Mouse (Mus musculus): Measurements from ENCODE around the gene Ilf3.

The Ilf3 gene

DNA sequence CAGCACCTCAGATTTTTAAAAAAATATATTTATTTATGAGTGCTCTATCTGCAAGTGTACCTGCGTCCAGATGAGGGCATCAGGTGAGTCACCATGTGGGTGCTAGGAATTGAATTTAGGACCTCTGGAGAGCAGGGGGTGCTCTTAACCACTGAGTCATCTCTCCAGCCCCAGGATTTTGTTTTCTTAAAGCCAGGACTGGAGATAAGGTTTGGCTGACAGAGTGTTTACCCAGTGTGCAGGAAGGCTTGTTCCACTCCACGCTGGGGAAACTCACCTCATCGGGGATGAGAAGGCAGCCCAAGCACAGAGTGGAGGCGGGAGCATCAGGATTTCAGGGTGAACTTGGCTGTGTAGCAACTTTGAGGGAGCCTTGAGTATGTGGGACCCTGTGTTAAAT is 27.3 kb upstream of the Ilf3 start:
- DNase-seq (ENCODE audit: extremely low spot score, low spot score), result no peak

DNA sequence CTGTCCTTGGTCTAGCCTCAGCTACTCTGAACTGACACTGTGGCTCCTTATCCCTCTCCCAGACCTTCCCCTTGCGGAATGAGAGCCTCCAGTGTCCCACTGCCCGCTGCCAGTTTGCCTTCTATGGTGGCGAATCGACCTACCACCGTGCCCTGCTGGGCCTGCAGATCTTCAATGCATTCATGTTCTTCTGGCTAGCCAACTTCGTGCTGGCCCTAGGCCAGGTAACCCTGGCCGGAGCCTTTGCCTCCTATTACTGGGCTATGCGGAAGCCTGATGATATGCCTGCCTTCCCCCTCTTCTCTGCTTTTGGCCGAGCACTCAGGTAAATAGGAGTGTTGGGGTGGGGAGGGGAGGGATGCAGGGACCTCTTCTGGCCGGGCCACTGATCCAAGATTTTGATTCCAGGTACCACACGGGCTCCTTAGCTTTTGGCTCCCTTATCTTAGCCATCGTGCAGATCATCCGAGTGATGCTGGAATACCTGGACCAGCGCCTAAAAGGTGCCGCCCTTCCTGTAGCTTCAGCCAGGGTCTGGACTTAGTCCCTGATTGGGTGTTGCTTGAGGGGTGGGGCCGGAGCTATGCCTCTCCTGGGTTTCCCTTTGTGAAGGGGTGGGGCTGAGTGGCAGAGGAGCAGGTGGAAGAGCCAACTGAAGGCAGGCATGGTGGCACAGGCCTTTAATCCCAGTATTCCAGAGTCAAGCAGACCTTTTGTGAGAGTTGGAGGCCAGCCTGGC is 20.9 kb upstream of the Ilf3 start:
- no peak for DNase-seq (ENCODE audit: extremely low spot score, low spot score)

DNA sequence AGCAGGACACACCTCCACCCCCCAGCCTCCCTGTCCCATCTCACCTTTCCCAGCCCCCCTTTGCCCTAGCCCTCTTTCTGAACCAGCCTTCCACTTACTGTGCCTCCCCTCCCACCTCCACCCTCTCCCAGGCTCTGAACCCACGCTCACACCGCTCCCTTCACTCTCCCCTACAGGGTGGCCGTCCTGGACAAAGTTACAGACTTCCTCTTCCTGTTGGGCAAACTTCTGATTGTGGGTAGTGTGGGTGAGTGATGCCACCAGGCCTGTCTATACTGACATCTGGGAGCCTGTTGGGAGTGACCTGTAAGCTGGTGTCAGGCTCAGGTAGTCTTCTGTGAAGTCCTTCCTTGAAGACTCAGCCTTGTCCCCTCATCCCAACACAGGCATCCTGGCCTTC is 19.5 kb upstream of the Ilf3 start:
- no peak for DNase-seq (ENCODE audit: extremely low spot score, low spot score)

DNA sequence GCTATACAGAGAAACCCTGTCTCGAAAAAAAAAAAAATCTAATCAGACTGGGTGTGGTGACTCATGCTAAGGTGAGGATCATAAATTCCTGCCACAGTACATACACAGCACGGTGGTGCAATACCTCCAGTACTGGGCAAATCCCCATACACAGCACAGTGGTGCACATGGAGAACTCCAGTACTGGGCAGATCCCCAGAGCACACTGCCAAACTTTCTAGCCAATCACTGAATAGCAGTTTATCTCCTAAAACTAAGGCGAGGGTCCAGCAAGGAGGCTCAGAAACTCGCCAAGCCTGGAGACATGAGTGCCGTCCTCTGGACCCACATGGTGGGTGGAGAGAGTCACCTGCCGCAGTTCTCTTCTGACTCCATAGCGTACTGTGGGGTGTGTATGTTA is 16.5 kb upstream of the Ilf3 start:
- no peak for DNase-seq (ENCODE audit: extremely low spot score, low spot score)

DNA sequence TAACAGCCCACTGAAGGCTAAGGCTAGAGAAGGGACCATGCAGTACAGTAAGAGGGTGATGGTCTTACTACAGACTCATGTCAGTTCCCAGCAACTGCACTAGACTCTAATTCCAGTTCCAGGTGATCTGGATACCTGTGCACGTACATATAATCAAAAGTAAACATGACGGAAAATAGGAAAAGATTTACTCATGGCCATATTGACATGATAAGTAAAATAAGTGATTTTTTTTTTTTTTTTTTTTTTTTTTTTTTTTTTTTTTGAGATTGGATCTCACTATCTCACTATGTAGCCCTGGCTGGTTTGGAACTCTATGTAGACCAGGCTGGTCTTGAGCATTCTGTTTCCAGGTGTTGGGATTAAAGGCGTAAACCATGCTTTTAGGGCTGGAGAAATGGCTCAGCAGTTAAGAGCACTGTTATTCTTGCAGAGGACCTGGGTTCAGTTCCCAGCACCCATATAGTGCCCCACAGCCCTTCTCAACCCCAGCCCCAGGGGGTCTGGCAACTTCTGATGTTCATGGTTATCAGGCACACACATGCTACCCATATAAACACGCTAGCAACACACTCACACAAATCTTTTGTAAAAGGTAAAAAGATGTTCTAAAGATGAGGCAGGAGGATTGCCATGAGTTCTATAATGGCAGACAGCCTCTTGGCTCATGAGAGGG is 15.8 kb upstream of the Ilf3 start:
- DNase-seq (ENCODE audit: extremely low spot score, low spot score), result no peak

DNA sequence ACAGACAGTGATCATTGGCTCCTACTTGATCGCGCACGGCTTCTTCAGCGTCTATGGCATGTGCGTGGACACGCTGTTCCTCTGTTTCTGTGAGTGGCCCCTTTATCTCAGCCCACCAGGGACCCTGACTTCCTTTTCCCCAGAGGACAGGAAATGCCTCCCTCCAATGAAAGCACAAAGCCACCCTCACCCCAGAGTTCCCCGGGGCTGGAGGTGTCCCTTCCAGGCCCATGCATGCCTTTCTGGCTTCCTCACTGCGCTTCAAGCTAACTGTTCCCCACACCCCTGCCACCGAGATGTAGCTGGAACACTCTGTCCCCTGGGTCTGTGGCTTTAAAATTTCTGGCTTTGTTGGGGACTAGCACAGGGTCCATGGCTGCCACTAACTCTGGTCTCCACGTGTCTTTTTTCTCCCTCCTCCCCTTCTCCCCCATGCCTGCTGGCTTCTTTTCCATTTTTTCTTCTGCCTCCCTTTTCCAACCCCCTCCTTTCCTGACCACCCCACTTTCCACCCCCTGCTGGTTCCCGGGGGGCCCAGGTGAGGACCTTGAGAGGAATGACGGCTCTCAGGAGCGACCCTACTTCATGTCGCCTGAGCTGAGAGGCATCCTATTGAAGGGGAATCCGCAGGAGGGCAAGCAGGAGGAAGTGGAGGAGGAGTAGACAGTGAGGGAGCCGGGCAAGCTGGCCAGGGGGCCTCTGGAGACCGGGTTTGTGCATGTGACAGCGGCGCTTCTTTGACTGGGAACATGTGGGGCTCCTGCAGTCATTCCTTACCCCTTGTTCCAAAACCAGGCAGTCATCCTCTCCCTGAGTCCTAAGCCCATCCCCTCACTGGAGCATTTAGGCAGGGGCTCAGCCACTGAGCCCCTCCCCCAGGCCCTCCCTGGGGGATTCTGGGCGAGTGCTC is 15.0 kb upstream of the Ilf3 start:
- no peak for DNase-seq (ENCODE audit: extremely low spot score, low spot score)

DNA sequence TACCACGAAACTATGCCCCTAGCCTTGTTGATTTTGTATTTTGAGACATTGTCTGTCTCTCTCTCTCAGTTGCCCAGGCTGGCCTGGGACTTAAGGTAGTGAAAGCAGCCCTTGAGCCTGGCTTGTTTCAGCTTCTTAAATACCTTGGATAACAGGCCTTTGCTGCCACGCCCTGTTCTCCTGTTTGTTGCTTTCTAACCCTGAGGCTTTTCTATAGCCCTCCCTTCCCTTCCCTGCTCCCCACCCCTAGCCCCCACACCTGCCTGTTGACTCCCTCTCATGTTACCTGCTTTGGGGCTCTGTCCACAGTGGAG is 14.3 kb upstream of the Ilf3 start:
- DNase-seq (ENCODE audit: extremely low spot score, low spot score), result no peak

DNA sequence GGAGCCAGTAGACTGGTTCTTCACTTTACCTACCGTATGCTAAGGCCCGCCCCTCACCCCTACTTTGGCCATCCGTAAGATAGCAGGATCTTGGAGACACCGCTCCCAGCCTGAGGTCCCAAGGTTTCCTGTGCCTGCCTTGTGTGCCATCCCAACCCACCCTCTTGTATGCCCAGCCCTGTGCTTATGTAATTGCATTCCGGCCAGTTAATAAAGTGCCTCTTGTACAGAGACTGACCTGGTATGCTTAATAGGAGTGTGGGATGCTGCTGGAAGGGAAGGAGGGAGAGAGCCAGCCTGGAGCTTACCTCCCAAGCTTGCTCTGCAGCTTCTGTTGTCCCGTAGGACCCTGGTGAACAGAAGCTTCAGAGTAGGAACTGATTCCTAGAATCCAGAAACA is 12.9 kb upstream of the Ilf3 start:
- DNase-seq (ENCODE audit: extremely low spot score, low spot score), result no peak

DNA sequence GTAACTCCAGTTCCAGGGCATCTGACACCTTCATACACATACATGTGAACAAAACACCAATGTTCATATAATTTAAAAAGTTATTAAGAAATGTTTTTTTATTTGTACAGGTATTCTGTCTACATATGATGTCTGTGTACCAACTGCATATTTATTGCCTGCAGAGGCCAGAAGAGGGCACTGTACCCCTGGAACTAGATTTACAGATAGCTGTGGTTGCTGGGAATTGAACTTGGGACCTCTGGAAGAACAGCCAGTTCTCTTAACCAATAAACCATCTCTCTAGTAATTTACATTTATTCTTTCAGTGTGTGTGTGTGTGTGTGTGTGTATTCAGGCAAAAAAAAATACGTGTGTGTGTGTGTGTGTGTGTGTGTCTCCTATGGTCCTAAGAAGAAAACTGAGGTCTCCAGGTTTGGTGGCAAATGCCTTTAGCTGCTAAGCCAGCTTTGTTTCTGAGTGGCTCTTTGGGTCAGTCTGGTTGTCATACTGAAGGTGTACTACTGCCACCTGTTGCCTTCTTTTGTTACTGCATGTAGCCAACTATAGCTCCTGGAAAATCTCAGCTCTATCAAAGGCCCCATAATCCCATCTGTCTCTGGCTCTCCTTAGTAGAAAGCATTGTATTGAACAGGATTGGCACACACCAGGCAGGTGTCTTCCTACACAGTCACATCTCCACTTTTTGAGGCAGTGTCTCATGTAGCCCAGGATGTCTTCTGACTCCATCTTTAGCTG is 10.5 kb upstream of the Ilf3 start:
- DNase-seq (ENCODE audit: extremely low spot score, low spot score), result peak; percentile 53

DNA sequence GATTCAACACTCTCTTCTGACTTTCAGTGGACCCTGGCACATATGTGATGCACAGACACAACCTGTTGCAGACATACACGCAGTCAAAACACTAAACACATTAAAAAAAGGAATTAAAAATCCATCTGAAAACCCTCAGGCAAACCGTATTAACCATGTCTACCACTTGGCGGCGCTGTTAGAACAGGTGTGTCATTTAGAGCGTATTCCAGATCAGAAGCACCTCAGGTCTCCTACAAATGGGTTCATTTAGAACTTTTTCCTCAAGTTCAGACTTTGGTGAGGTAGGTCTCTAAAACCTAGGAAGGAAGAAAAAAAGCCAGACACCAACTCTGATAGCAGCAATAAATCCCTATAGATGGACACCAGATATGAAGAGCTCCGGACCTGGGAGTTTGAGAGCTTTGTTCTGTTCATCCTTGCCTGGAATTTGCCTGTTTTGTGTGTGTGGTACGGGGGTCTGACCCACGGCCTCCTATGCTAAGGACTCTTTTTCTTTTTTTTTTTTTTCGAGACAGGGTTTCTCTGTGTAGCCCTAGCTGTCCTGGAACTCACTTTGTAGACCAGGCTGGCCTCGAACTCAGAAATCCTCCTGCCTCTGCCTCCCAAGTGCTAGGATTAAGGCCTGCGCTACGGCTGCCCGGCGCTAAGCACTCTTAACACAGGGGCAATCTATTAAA is 990 bp upstream of the Ilf3 start:
- peak; percentile 51 for DNase-seq (ENCODE audit: extremely low spot score, low spot score)

DNA sequence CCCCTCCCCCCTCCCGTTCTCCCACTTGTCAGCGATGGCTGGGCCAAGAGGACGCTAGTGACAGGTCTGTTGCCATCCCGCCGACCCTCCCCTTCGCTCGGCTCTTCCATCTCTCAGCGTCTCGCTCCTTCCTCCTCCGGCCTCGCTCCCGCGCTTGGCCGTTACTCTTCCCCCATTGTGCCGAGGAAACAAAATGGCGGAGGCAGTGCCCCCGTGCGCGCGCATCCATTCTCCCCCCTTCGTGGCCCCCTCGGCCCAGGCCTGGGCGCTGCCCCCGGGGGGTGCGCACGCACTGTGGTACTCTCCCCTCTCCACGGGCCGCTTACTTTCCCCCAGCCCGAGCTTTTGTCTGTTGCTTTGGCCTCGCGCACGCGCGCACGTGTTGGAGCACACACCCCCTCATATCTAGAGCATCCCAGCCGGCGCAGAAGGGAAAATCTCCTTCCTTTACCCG is 487 bp downstream of the Ilf3 start:
- DNase-seq (ENCODE audit: extremely low spot score, low spot score), result peak; percentile 85

DNA sequence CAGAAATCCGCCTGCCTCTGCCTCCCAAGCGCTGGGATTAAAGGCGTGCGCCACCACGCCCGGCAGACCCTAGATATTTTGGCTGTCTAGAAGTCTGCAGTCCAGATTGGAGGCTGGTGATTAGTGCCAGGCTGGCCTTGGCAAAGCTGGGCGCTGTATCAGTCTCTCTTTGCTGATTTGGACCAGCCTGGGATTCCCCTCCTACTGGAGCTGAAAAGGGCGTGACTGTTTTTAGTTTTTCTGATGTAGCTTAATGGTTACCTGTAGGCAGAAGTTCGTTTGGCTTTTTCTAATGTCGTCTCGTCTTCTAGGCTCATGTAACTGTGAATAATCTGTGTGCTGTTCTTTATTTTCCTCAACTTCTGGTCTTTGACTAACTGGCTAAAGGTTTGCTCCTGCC is 1.4 kb downstream of the Ilf3 start:
- no peak for DNase-seq (ENCODE audit: extremely low spot score, low spot score)

DNA sequence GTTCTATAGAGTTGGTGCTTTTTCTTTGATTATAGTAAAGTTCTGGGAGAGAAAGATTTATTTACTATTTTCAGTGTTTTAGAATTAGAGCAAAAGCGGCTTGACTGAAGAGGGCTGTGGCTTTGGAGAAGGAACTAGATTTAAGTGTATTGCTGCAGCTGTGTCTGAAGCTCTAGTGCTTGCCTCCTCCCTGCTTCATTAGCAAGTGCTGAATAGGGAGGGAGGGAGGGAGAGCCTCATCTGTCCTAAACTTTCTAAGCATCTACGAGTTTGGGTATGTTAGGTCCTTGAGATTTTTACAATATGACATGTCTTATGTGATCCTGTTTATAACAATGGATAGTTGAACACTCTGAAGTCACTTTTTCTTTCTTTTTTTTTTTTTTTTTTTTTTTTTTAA is 3.2 kb downstream of the Ilf3 start:
- no peak for DNase-seq (ENCODE audit: extremely low spot score, low spot score)

DNA sequence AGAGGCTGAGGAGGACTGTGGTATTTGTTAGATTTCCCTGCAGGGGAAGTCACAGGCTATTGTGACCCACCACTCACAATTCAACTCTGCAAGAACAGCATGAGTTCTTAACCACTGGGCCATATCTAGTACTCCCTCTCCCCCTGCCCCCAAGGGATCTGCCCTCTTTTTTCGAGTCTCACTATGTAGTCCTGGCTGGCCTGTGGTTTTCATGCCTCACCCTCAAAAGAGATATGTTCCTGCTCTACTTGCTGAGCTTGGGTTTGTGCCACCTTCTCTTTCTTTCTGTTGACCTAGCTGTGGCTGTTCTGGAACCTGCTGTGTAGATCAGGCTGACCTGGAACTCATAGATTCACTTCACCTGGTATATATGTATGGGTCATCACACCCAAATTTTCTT is 4.8 kb downstream of the Ilf3 start:
- DNase-seq (ENCODE audit: extremely low spot score, low spot score), result no peak

DNA sequence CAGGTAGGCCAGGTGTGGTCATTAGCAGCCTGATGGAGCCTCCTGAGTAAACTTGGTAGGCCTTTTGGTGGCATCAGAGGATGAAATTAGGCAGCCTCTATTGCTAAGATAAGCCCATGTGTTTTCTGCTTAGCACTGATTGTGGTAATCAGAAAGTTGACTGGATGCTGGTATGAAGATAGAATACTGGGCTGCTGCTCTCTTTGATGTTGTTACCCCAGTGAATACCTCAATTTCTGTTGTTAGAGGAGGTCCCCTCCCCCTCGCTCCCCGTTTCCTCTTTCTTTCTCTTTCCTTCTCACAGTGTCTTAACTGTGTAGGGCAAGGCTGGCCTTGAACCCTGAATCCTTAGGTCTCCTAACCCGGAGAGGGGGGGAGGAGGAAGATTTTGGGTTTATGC is 11.5 kb downstream of the Ilf3 start:
- no peak for DNase-seq (ENCODE audit: extremely low spot score, low spot score)

DNA sequence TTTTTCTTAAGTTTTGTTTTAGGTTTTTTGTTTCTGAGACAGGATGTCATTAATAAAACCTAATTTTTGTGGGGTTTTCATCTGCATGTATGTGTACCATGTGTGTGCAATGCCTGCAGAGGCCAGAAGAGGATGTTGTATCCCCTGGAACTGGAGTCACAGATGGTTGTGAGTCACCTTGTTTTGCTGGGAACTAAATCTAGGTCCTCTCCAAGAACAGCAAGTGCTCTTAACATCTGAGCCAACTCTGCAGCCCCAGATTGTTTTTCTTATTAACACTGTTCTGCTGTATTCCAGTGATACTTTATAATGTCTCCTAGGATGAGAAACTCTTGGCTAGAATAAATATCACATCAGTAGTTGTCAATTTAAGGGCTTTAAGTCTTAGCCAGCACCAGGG is 13.2 kb downstream of the Ilf3 start:
- no peak for DNase-seq (ENCODE audit: extremely low spot score, low spot score)

DNA sequence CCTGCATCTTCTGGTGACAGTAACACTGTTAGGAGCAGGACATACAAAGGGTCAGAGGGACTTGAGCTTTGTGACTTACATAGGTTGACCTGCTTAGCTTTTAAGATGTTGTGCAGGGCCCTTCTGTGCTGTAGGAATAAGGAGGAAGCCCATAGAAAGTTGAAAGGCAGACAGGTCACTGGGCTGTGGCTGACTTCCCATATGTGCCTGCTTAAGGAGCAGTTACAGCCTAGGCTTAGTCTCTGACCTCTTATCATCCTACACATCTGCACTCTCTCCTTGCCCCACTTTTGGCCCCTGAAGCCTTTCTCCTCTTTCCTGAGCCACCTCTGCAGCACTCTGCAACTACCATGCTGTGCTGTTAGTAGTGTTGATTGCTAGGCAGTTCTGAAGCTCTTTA is 16.3 kb downstream of the Ilf3 start:
- no peak for DNase-seq (ENCODE audit: extremely low spot score, low spot score)

DNA sequence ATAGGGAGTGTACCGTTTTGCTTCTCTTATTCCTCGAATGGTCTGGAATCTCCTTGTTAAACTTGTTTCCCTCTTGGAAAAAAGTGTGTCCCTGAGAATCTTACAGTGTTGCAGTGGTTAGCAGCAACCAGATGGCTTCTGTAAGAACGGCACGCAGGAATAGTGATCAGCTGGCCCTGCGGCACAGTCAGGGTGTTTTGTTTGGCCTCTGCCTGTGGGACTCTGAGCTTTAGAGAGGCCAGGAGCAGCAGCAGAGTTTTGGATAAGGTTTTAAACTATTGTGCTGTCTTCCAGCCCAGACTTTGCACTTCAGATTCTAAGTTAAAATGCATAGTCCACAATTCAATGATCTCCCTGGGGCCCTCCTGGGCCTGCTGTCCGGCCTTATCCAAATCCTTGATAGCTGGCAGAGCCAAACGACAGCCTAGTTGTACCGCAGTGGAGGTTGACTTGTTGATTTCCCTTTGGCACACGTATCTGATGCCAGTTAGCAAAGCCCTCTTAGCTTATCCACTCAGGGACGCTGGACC is 25.0 kb downstream of the Ilf3 start:
- no peak for DNase-seq (ENCODE audit: extremely low spot score, low spot score)

DNA sequence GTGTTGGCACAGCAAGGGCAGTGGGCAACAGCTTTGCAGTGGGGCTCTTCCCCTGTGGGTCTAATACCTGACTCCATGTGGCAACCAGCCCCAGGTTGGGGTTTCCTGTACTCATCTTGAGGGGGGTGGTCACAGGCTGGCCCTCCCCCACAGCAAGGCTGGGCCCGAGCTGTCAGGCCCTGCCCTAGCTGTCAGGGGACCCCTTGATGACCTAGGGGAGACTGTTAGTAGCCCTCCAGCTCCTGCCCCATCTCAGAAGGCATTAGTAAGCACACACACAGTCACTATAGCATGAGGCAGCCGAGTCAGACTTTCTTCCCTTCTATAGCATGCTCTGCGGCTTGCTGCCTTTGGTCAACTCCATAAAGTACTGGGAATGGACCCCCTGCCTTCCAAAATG is 28.0 kb downstream of the Ilf3 start:
- DNase-seq (ENCODE audit: extremely low spot score, low spot score), result no peak

DNA sequence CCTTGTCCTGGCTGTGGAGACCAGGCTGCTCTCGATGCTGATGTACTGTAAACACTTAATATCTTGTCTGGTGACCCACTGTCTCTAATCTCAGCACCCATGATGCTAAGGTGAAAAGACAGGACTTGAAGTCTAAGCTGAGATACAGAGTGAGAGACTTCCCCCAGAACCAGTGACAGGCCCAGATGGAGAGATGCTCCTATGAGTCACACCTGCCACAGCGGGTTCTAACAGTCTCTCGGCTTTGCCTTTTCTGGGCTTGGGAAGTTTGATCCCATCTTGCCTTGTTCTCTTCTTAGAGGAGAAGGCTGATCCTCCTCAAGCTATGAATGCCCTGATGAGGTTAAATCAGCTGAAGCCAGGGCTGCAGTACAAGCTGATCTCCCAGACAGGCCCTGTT is 29.5 kb downstream of the Ilf3 start:
- no peak for DNase-seq (ENCODE audit: extremely low spot score, low spot score)

DNA sequence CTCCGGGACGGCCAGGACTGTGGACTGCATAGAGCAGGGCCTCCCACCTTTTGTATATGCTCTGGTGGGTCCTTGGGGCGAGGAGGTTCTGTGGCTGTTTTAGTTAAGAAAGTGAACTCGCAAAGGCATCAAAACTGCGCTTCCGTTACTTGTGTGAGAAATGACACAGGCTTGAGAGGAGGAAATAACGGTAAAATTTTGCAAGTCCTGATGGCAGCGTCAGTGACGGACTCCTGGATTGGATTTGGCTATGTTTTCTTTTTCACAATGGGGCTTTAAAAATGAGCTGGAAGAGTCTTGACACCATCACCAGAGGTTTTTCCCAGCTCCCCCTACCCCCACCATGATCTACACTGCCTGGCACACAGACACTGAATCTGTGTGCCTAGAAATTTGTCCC is 33.4 kb downstream of the Ilf3 start:
- no peak for DNase-seq (ENCODE audit: extremely low spot score, low spot score)
